12 mouse cellular contexts compared by ENCODE assay signal in genomic region chr16:33151558-33151957, GRCm38 (mm10). TPM values are rescaled to one million over a fixed set of nuclear protein-coding genes. Genes with fewer than 3 reads are reported as not detected.
A peak's percentile ranks its signal among the peaks of the same experiment; 100 is the strongest.
DNase-seq lines count a peak whose midpoint lies in the region; ATAC-seq lines count a peak whose summit lies in the region.
"Had no signal": no experiment of that assay in that cellular context is flagged by ENCODE, and none has a peak within 500 bp of the region (broad histone marks: within the 10 kb centered on the region; RNA-seq: fewer than 3 reads in every experiment).

No protein-coding gene starts in this region.

- H3K4me3 ChIP-seq in forebrain, embryonic 15.5 days = no peak overlapping the region
- no peak overlapping the region for H3K4me3 ChIP-seq in forebrain, embryonic 12.5 days (replicated peaks)
- no peak overlapping the region for H3K4me3 ChIP-seq in intestine, embryonic 15.5 days (replicated peaks)
- H3K4me3 ChIP-seq: gastrocnemius, adult 2 months; hindbrain, embryonic 15.5 days; limb, embryonic 10.5 days had no signal

- peak; percentile 75 for ATAC-seq in forebrain, embryonic 15.5 days (replicated peaks)
- ATAC-seq in forebrain, embryonic 12.5 days (ENCODE audit: low FRiP score) = no peak
- 0 out of 2 replicates have a peak, but pooled peaks have one; percentile 27 for ATAC-seq in megakaryocyte, adult 5-6 weeks (ENCODE audit: poor library complexity, severe bottlenecking)
- ATAC-seq in intestine, embryonic 15.5 days = no peak

- WGBS in forebrain, embryonic 15.5 days = 60% methylated on average over 8 of the region's 8 CpGs
- WGBS in forebrain, embryonic 12.5 days = 80% methylated on average over 8 of the region's 8 CpGs
- 73% methylated on average over 8 of the region's 8 CpGs for WGBS in intestine, embryonic 15.5 days

- no peaks in the 10 kb centered on the region for H3K36me3 ChIP-seq in forebrain, embryonic 15.5 days
- no peaks in the 10 kb centered on the region for H3K36me3 ChIP-seq in forebrain, embryonic 12.5 days (replicated peaks)
- H3K36me3 ChIP-seq in intestine, embryonic 15.5 days = no peaks in the 10 kb centered on the region
- H3K36me3 ChIP-seq: hindbrain, embryonic 15.5 days; limb, embryonic 10.5 days had no signal

- peak; percentile 34 for DNase-seq in cerebellum, adult 11 months
- DNase-seq in frontal cortex, postnatal 36 days (ENCODE audit: low spot score in 2 of 2) = peak; percentile 54 to 78
- no peak for DNase-seq in liver
- no peak for DNase-seq in spleen, adult 18-20 months
- DNase-seq: gastrocnemius, adult 2 months; lung, postnatal 4 days had no signal

- no peaks in the 10 kb centered on the region for H3K27me3 ChIP-seq in forebrain, embryonic 15.5 days
- no peaks in the 10 kb centered on the region for H3K27me3 ChIP-seq in forebrain, embryonic 12.5 days
- no peaks in the 10 kb centered on the region for H3K27me3 ChIP-seq in intestine, embryonic 15.5 days (replicated peaks)
- H3K27me3 ChIP-seq: hindbrain, embryonic 15.5 days had no signal

- H3K27ac ChIP-seq in forebrain, embryonic 15.5 days (replicated peaks) = peak overlapping the region; percentile 76
- H3K27ac ChIP-seq in forebrain, embryonic 12.5 days = no peak overlapping the region
- no peak overlapping the region for H3K27ac ChIP-seq in intestine, embryonic 15.5 days
- H3K27ac ChIP-seq: gastrocnemius, adult 2 months; hindbrain, embryonic 15.5 days; limb, embryonic 10.5 days had no signal

- H3K9ac ChIP-seq in forebrain, embryonic 15.5 days (replicated peaks) = no peak overlapping the region
- H3K9ac ChIP-seq in forebrain, embryonic 12.5 days = no peak overlapping the region
- H3K9ac ChIP-seq in intestine, embryonic 15.5 days = no peak overlapping the region
- H3K9ac ChIP-seq: hindbrain, embryonic 15.5 days had no signal

- no peaks in the 10 kb centered on the region for H3K4me1 ChIP-seq in forebrain, embryonic 15.5 days
- H3K4me1 ChIP-seq in forebrain, embryonic 12.5 days = no peaks in the 10 kb centered on the region
- no peaks in the 10 kb centered on the region for H3K4me1 ChIP-seq in intestine, embryonic 15.5 days (replicated peaks)
- H3K4me1 ChIP-seq: hindbrain, embryonic 15.5 days; limb, embryonic 10.5 days had no signal

- H3K9me3 ChIP-seq in forebrain, embryonic 15.5 days = no peaks in the 10 kb centered on the region
- H3K9me3 ChIP-seq in forebrain, embryonic 12.5 days = no peaks in the 10 kb centered on the region
- H3K9me3 ChIP-seq in intestine, embryonic 15.5 days = no peaks in the 10 kb centered on the region
- H3K9me3 ChIP-seq: hindbrain, embryonic 15.5 days; limb, embryonic 10.5 days had no signal

- H3K4me2 ChIP-seq in forebrain, embryonic 15.5 days (replicated peaks) = no peak overlapping the region
- H3K4me2 ChIP-seq in forebrain, embryonic 12.5 days = no peak overlapping the region
- H3K4me2 ChIP-seq in intestine, embryonic 15.5 days (replicated peaks) = no peak overlapping the region
- H3K4me2 ChIP-seq: hindbrain, embryonic 15.5 days had no signal

RNA-seq across cellular contexts. Expression of gene Osbpl11, which starts 33.3 kb away (rescaled TPM):
- polyA plus RNA-seq in forebrain, embryonic 15.5 days (2015; fragmentation: Nextera tagmentation; extraction: Ambion mirVana) = 20.3 and 22.0 TPM in 2 replicates
- 24.1 and 27.8 TPM in 2 replicates for polyA plus RNA-seq in forebrain, embryonic 12.5 days (2016; fragmentation: Nextera tagmentation; extraction: Ambion mirVana)
- total RNA-seq in megakaryocyte, adult 5-6 weeks (2015) = 17.2 and 18.4 TPM in 2 replicates
- total RNA-seq in megakaryocyte, adult 5-6 weeks (2017) = 29.1 and 30.0 TPM in 2 replicates
- 14.7 and 15.2 TPM in 2 replicates for polyA plus RNA-seq in intestine, embryonic 15.5 days (2015; fragmentation: Nextera tagmentation; extraction: Ambion mirVana)

Comparison
In these comparisons a context has a peak if more than half of its experiments do, and no peak if none do; other contexts are left out.
1. ATAC-seq: peak in forebrain, embryonic 15.5 days (single experiment) and megakaryocyte, adult 5-6 weeks (single experiment); none in forebrain, embryonic 12.5 days (single experiment) and intestine, embryonic 15.5 days (single experiment).
2. DNase-seq: peak in cerebellum, adult 11 months (single experiment) and frontal cortex, postnatal 36 days (2 of 2); none in liver (single experiment) and spleen, adult 18-20 months (0 of 2).